Mouse (Mus musculus): ENCODE data around the gene Atxn1. TPM values are rescaled to one million over a fixed set of nuclear protein-coding genes. Genes with fewer than 3 reads are reported as not detected.

The Atxn1 gene
- polyA plus RNA-seq (2012; ENCODE audit: insufficient read depth, insufficient read length, low replicate concordance, missing spikeins): 71.9 TPM in 1 of 2 replicates, not detected in the other

DNA sequence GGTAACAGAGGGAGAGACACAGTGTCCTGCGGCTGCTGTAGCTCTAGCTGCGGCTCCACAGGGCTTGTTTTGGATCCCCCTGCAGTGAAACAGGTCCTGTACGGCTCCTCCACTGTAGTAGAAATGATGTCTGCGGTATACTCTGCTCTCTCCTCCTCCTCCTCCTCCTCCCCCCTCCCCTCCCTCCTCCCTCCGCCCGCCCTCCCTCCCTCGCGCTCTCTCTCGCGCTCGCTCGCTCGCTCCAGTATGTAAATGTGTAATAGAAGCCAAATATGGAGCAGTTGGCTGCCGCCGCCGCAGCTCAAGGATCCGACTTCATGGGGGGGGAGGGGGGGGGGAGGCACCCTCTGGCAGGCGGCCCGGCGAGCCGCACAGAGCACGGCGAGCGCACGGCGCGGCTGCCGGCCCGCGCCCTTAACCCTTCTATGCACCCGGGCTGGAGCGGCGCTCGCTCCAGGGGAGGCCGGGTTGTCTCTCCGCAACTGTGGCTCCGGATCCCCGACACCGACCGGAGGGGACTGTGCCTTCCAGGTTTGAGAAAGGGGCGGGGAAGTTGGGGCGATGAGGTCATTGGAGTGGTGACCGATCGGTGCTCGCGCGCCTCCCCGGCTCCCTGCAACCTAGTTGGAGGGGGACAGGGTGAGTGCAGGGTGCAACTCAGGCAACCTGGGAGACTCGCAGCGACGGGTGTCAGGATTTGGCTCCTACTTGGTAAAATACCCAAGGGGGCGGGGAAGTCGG is at the start of gene Atxn1:
TSS of gene Atxn1 (minus strand) at position 156 of the 741 bp plus-strand sequence.
- H3K4me3 ChIP-seq (ENCODE audit: insufficient read depth, low read depth, low read length): peak within 1 kb of the TSS; percentile 79
- H3K4me1 ChIP-seq (ENCODE audit: control insufficient read depth, insufficient read depth, low read length): peaks cover 7% of the 10 kb centered on the region; the same call in 1 of the 2 replicates
- under 1% methylated on average over 47 of the region's 53 CpGs for WGBS
- TF ChIP-seq POLR2A (IDR thresholded peaks at IDR 0.05; ENCODE audit: insufficient read depth, low read depth, low read length): peak; percentile 6; the same call in 1 of the 2 replicates
- no peak for TF ChIP-seq CTCF (IDR thresholded peaks at IDR 0.05; ENCODE audit: insufficient read depth, low read depth, low read length)
- peak within 1 kb of the TSS; percentile 91 for H3K27ac ChIP-seq (ENCODE audit: insufficient read depth, low read depth, low read length)

- 61% methylated on average over 9 of the region's 9 CpGs for WGBS
Observed at GRCm38 (mm10) chr13:46011232-46011631, 46.4 kb upstream of the Atxn1 start.

DNA sequence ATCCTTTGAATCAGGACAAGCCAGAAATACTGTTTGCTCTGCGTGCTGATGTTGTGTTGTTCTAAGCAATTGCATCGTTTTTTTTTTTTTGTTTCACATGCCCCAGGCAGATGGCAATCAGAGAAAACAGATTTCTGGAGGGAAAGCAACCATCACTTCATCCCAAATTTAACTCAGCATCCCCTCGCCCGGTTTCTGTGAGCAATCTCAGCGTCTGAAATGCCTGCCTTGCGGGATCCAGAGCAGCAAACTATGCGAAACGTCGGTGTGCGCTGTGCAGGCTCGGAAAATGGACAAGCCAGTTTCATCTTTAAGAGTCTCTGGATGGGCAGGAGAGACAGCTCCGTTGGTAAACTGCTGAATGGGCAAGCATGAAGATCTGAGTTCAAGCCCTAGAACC is 45.3 kb upstream of the Atxn1 start:
- H3K4me3 ChIP-seq (ENCODE audit: insufficient read depth, low read depth, low read length): no peak overlapping the region
- WGBS: 72% methylated on average over 12 of the region's 12 CpGs
- TF ChIP-seq CTCF (IDR thresholded peaks at IDR 0.05; ENCODE audit: insufficient read depth, low read depth, low read length) (no peak), POLR2A (IDR thresholded peaks at IDR 0.05; ENCODE audit: insufficient read depth, low read depth, low read length) (no peak)
- peaks cover 23% of the 10 kb centered on the region for H3K4me1 ChIP-seq (ENCODE audit: control insufficient read depth, insufficient read depth, low read length)
- no peak overlapping the region for H3K27ac ChIP-seq (ENCODE audit: insufficient read depth, low read depth, low read length)

More at GRCm38 (mm10) chr13:46011232-46011631, 46.4 kb upstream of the Atxn1 start:
- no peak overlapping the region for H3K4me3 ChIP-seq (ENCODE audit: insufficient read depth, low read depth, low read length)
- no peak for TF ChIP-seq CTCF (IDR thresholded peaks at IDR 0.05; ENCODE audit: insufficient read depth, low read depth, low read length)
- peaks cover 18% of the 10 kb centered on the region for H3K4me1 ChIP-seq (ENCODE audit: control insufficient read depth, insufficient read depth, low read length)
- H3K27ac ChIP-seq (ENCODE audit: insufficient read depth, low read depth, low read length): no peak overlapping the region

DNA sequence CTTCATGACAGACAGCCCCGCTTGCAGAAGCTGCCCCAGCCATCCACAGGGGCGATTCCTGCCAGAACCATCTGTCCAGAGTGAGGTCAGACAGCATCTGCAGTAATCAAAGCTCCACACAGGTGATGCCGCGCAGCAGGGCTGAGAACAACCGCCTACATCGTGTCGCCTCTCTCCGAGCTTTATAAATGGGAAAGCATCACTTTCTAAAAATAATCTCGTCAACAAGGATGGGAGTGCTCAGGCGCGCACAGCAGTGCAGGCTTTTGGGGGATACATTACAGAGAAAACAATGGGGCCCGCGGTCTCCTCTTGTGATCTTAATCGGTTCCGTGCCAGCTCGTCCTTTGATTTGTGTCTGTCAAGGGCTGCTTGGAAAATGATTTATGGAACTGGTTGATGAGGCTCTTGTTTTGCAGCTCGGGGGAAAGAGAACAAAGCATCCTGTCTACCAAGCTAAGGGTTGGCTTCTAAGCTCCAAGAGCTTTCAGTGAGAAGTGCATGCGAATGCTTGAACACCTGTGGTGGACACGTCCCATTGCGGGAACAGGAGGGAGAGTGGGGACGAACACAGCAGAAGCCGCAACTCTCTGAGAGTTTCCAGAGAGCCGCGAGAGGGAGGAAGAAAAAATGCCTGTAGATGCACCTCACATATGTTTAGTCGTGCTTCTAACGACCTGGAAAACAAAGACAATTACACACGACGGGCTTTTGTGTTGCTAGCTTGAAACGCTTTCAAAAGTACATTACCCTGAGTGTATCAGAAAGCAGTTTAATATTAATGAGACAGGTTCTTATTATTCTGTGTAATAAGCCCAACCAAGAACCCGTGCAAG is 44.2 kb upstream of the Atxn1 start:
- H3K27ac ChIP-seq (ENCODE audit: insufficient read depth, low read depth, low read length): peak overlapping the region; percentile 78
- H3K4me3 ChIP-seq (ENCODE audit: insufficient read depth, low read depth, low read length): peak overlapping the region; percentile 28
- no peak for TF ChIP-seq CTCF (IDR thresholded peaks at IDR 0.05; ENCODE audit: insufficient read depth, low read depth, low read length)
- 5% methylated on average over 30 of the region's 30 CpGs for whole genome bisulfite sequencing
- H3K4me1 ChIP-seq (ENCODE audit: control insufficient read depth, insufficient read depth, low read length): peaks cover 23% of the 10 kb centered on the region

DNA sequence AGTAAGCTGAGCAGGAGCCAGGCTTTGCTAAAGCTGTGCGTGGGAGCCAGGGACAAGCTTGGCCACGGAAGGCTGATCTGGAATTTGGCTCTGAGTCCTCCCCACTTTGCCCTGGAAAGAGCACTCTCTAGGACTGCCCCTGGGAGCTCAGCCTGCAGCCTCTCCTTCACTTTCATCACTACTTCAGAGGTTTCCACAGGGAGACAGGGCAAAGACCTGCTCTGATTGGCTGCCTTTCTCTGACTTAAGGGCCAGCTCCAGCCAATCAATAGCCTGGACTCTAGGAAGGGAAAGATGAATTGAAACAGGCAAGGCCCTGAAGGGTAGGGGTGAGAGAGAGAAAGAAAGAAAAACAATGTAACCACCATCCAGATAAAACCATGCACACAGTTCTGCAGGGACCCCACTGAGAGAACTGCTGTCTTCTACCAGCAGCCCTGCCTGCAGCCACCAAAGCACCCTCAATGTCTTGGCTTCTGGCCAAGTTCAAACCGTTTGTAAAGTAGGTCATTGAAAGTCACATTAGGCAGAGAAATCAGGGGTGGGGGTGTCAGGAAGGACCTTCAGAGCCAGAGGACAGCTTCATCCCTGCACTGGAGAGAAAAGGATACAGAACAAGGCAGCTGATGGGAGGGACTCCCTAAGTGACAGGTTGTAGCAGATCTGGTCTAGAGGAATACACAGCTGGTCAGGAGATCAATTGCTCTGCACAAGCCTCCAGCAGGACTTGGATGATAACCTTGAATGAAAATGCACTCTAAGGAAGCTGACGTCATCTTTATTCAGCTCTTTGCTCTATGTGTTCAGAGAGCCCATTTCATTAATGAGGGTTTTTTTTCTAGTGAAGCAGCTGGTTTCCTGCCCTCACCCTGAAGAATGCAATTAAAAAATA is 41.6 kb upstream of the Atxn1 start:
- 12% methylated on average over 4 of the region's 4 CpGs for WGBS
- Histone ChIP-seq H3K27ac (ENCODE audit: insufficient read depth, low read depth, low read length) (peak overlapping the region; percentile 36; the same call in 1 of the 2 replicates), H3K4me3 (ENCODE audit: insufficient read depth, low read depth, low read length) (no peak overlapping the region), H3K4me1 (ENCODE audit: control insufficient read depth, insufficient read depth, low read length) (peaks cover 23% of the 10 kb centered on the region)
- TF ChIP-seq CTCF (IDR thresholded peaks at IDR 0.05; ENCODE audit: insufficient read depth, low read depth, low read length) (no peak), POLR2A (IDR thresholded peaks at IDR 0.05; ENCODE audit: insufficient read depth, low read depth, low read length) (no peak)

DNA sequence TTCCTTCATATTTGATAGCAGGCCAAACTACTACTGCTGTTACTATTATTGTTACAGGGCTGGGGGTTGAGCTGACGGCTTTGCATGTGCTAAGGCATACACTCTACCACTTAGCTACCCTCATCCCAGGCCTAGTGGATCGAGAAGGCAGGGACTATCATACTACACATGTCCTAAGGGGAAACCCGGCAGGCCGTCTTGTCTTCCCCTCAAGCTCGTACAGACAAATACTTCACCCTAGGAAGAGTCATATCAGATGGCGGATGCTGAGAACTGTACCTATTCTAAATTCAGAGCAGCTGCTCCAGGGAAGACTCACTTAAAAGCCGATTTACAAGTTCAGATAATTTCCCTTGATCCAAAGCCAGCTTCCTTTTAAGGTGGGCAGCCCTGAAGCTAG is 40.8 kb upstream of the Atxn1 start:
- Histone ChIP-seq H3K27ac (ENCODE audit: insufficient read depth, low read depth, low read length) (no peak overlapping the region), H3K4me1 (ENCODE audit: control insufficient read depth, insufficient read depth, low read length) (peaks cover 23% of the 10 kb centered on the region), H3K4me3 (ENCODE audit: insufficient read depth, low read depth, low read length) (no peak overlapping the region)
- no peak for TF ChIP-seq CTCF (IDR thresholded peaks at IDR 0.05; ENCODE audit: insufficient read depth, low read depth, low read length)
- no peak for TF ChIP-seq POLR2A (IDR thresholded peaks at IDR 0.05; ENCODE audit: insufficient read depth, low read depth, low read length)
- WGBS: 63% methylated on average over 7 of the region's 7 CpGs

- 66% methylated on average over 5 of the region's 5 CpGs for WGBS
- TF ChIP-seq POLR2A (IDR thresholded peaks at IDR 0.05; ENCODE audit: insufficient read depth, low read depth, low read length): no peak
- no peak for TF ChIP-seq CTCF (IDR thresholded peaks at IDR 0.05; ENCODE audit: insufficient read depth, low read depth, low read length)
- Histone ChIP-seq H3K27ac (ENCODE audit: insufficient read depth, low read depth, low read length) (no peak overlapping the region), H3K4me1 (ENCODE audit: control insufficient read depth, insufficient read depth, low read length) (peaks cover 5% of the 10 kb centered on the region), H3K4me3 (ENCODE audit: insufficient read depth, low read depth, low read length) (no peak overlapping the region)
Observed at GRCm38 (mm10) chr13:46001356-46001755, 36.5 kb upstream of the Atxn1 start.

DNA sequence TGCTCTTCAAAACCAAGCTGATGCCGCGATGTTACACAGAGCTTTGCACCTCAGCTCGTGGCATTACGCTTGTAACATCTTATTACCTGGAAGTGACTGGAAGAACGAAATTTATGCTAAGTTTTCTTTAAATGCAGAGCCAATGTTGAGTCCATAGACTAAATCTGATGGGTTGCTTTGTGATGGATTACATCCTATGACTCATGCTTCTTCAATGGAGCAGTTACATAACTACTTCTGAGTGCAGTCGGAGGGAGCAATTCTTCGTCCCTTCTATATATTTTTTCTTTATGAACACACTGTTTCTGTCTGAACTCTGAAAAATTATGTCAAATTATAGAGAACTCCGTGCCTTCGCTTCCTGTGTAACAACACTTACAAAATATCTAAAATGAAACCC is 28.1 kb upstream of the Atxn1 start:
- WGBS: 90% methylated on average over 9 of the region's 9 CpGs
- no peak for TF ChIP-seq POLR2A (IDR thresholded peaks at IDR 0.05; ENCODE audit: insufficient read depth, low read depth, low read length)
- no peak for TF ChIP-seq CTCF (IDR thresholded peaks at IDR 0.05; ENCODE audit: insufficient read depth, low read depth, low read length)
- H3K4me3 ChIP-seq (ENCODE audit: insufficient read depth, low read depth, low read length): no peak overlapping the region
- H3K27ac ChIP-seq (ENCODE audit: insufficient read depth, low read depth, low read length): no peak overlapping the region
- no peaks in the 10 kb centered on the region for H3K4me1 ChIP-seq (ENCODE audit: control insufficient read depth, insufficient read depth, low read length)

All from olfactory bulb, adult 2 months (tissue).